Mouse (Mus musculus): ENCODE measurements around the gene Arel1.

Gene Arel1

DNA sequence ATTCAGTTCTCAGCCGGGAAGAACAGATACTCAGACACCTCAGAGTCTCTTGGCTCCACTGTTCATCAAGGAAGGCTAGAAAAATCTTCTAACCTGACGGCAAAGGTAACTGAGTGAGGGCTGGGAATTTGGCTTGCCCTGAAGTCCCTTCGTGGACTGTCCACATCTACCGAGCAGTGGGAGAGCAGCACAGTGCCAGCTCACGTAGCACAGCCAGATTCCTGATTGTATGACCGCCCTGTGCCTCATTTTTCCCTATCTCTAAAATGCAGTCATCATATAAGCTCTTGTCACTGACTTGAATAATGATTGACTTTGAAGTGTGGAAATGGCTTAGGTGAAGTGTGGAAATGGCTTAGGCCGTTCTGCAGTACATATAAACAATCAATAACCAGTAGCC lies 66.3 kb downstream of the Arel1 start:
- DNase-seq = no peak

DNA sequence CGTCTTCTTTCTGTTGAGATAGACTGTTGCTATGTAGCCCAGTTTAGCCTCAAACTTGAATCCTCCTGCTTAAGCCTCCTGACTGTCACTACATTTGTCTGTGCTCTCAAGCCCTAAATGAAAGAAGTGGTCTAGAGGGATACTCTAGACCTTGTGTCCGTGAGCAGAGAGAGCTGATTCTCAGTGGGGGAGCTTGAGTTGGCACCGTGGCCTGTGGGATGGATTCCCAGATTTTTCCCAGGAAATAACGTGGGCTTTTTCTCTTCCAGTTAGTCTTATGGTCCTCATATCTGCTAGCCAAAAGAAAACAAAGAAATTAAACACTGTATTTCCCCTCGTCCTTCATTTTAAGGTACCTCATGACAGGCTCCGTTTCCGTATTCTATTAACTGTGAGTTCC lies 70.4 kb downstream of the Arel1 start:
- no peak for DNase-seq

DNA sequence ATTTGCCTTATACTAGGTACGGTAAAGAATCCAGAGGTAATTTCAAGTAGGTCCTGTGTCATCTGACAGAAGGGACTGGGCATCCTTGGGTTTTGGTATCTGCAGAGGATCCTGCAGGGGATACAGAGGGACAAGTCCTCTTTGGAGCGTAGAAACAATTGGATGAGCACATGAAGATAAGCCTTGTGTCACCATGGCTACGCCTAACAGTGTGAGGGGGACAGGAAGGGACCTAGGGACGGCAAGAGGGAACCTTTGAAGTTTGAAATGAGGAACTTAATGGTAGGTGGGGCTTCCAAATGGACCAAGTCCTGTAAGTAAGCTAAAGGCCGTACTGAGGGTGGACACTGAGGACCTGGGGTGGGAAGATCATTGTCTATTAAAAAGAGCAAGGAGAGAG lies 73.4 kb downstream of the Arel1 start:
- DNase-seq = no peak

DNA sequence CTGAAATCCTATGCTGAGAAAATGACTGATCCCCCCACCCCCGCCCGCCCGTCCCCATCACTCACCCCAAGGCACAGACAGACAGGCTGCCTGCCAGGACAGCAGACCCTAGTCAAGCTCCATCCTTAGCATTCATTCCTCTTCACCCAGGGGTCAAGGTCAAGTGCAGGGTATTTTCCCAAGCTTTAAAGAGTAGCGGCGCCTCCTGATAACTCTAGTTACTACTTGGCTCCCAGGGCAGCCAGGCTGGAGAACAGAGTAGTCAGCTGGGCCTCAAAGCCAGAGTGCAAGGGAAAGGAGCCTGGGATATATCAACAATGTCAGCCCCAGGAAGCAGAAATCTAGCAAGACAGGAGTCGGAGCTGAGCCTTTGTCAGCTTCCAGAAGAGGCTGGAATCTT lies 74.5 kb downstream of the Arel1 start:
- DNase-seq = no peak

DNA sequence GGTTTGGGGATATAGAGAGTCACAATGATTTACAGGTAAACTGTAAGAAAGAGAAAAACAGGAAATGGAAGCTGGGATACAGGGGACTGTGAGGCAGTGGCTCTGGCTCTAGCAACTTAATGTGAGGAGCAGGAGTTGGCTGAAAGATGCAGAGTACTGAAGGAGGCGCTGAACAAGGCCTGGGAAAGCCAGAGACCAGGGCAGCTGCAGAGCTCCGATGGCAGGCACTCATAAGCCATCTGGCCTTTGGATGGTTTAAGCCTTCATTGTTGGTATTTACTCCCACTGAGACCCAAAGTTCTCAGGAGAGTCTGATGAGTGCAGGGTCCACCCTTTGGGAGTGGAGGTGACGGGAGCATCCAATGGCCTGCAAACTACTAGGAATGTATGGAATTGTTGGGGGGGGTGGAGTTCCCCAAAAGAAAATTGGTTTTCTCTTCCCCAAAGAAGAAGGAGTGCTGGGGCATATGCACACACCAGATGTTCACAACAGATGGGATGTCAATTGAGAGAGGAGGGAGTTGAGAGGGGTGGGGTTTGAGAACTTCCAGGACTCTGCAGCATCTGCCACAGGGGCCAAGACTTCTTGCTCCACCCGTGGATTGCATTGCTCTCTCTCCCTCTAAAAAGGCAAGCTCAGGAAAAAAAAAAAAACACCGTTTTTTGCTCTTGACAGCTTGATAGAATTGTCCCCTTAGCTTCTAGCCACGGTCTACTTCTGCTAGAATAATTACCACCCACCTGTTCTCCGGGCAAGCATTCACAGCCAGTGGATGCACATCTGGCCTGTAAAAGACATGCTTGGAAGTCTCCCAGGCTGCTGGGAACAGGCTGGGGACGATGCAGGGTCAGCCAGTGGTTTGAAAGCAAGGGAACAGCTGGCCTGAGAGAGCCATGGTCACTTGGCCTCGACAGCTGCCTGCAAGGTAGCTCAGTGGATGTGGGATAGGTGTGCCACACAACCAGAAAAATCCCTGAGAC lies 76.8 kb downstream of the Arel1 start:
- no peak for DNase-seq

DNA sequence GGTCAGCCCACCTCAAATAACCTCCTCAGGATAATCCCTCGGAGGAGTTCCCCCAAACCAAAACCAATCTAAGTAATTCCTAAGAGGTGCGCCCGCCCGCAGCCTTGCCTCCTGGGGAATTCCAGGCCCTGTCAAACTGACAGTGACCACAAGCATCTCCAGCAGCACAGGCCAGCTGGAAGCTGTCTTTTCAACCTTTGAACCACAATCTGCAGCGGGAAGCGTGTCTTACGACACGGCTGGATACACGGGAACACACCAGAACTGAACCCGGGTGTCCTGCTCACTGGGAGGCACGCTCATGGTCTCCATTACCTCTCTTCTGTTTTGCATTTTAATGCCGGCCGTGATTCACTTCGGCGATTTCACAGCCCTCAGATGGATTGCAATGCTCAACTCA lies 80.4 kb downstream of the Arel1 start:
- DNase-seq = no peak

DNA sequence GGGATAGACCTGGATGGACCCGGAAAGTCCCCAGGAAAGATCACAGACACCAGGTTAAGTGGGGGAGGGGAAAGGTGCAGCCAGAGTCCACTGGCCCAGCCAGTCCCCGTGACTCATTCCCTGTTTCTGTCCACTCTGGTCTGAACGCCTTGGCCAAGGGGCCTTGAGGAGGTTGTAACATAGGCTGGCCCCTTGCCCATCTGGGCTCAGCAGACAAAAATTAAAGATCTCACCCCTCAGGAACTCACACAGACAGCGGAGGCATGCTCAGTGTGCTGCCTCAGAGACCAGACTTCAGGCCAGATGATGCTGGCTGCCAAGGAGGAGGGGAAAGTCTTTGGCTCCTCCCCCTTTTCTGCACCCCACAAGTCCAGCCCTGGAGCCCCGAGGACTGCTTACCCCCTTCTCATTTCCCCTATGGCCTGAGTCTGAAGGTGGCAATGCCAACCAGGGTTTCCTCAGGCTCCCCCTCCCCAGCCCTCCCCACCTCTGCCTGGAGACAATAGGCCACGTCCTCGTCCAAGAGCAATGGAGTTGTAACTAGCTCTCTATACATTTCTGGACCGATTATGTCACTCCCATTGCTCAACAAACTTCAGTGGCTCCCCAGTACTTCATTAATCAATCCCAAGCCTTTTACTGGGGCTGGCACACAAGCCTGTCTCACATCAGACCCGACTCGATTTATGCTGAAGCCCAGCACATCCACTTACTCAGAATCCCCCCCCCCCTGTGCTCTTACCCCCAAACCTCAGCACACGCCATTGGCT lies 85.4 kb downstream of the Arel1 start:
- no peak for DNase-seq

DNA sequence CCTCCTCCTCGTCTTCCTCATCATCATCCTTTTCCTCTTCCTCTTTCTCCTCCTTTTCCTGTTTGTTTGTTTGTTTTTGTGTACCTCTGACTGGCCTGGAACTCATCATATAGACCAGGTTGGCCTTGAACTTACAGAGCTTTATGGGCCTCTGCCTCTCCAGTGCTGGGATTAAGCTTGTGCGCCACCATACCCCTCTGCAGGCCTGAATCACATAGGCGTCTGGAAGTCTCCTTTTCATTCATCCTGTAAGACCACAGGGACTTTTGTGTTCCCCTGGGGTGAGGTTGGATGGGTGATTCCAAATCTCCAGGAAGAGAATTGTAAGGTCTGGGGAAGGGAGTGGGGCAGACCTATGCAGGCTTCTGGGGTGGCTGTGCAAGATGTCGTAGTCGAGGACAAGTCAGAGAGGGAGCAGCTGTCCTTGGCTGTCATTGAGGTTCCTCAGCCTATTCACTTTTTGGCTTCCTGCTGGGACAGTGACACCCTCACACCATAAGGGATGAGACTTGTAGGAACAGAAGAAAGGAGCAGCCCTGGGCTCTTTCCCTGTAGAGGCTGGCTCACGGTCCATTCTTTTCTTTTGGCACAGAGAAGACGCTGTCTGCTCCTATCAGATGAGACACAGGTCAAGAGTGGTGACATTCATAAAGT lies 86.2 kb downstream of the Arel1 start:
- DNase-seq = no peak

DNA sequence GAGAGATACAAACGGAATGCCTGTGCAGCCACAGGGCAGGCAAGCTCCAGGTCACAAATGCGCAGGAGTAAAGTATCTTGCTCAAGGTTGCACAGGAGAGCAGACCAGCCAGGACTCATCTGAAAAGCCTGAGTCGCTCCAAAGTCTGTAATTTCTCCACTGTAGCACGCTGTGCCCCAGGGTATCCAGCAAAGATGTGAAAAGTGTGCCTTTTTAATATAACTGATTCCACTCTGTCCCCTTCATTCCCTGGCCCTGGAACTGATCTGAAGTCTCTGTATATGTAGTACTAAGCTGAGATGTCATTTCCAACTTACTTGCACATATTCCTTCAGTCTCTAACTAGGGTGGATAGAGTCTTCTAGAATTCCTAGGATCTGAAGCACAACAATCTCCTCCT lies 87.9 kb downstream of the Arel1 start:
- no peak for DNase-seq

DNA sequence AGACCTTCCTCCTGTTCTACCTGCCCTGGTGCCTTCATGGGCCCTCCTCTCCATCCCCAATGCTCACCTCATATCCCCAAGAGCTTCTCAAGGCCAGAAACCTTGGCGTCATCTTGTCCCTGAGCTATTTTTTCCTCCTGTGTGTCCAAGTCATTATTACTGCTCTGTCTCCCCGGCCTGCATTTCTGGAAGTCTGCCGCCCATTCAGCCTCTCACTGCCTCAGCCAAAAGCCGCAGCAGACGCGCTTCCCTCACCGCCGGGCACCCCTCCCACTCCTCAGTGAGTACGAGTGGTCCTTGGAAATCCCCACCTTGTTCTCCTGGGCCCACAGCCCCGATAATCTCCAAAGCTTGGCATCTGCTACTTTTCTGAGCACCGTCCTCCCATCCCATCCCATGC lies 90.6 kb downstream of the Arel1 start:
- DNase-seq = no peak

DNA sequence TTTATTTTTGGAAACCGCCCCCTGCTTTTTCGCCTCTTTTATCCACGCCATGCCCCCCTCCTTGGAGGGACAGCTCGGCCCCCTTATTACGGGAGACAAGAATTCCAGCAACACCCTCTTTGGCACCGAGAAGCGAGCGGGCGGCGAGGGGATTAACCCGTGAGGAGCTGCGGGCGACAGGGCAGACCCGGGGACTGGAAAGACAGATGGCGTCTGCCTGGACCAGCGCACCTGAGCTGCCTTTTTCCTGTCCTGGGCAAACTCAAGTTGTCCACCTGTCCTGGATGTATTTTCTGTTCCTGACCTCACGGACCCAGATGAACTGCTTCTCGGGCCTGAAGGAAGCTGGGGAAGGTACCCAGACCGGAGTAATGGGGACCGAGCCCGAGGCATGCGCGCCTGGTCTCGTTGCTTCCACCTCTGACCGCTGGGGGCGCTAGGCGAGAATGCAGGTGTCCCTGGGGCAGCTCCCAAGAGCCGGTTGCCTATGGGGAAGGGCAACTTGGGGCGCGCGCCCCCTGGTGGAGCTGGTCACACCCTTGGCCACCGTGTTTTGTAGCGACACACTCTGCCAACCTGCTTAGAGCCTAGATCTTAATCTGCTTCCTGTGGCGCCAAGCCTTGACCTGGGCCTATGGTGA lies 94.1 kb downstream of the Arel1 start, which contains the start of gene Ltbp2:
Ltbp2 (minus strand) TSS at position 52 of the 641 bp plus-strand sequence.
- peak; percentile 51 to 69 for DNase-seq

DNA sequence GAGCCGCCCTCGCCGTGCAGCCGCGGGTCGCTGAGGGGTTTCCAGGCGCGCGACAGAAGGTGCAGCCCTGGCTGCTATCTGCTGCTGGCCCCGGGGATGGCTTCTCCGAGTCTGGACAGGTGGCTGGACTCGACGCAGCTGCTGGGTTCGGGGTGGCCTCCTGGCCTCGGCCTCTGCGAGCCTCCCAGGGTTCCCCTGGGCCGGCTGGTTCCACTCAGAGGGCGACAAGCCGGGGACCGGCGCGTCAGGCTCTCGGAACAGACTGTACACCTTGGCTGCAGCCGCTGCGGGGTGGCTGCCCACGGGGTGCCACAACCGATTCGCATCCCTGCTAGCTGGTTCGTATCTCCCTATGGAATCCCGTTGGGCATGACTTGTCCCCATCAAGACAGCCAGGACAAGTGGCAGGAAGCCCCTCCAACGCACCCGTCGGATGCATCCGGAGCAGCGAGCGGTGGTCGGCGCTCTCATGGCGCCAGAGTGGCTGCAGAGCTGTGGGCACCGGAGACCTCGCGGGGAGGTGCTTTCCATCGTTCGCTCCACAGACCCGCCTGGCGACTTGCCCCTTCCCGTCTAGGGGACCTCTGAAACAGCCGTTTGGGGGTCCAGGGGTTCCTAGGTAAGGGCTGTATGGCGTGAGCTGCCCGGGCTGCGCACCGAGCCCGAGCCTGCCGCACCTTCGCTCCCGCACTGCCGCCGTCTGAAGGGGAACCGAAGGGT lies 94.8 kb downstream of the Arel1 start:
- peak in 1 of 2 experiments; percentile 4 for DNase-seq

DNA sequence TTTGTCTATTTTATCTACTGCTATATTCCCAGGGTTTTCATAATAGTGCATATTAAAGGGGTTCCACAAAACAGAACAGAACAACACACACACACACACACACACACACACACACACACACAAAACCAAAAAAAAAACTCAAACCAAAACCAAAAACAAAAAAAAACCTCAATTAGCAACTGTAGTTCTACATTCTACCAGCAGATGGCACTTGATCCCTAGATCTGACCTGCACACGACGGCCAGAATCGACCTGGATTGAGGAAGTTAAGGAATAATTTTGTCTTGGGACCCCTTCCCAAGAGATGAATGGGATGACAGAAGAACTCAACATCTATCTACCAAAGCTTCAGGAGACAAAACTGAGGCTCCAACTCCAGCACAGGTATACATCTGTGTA lies 97.3 kb downstream of the Arel1 start:
- no peak for DNase-seq

DNA sequence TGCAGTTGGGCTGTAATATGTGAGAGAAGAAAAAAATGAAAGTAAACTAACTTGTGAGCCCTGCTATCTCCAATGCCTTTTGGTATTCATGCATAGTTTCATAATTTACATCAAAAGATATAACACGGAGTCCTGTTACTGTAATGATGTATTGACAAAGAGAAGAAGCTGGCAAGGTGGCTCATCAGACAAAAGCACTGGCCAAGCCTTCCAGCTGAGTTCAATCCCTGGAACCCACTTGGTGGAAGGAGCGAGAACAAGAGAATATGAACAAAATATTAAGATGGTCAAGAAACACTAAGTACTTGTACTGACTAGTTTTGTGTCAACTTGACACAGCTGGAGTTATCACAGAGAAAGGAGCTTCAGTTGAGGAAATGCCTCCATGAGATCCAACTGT lies 98.4 kb downstream of the Arel1 start:
- DNase-seq = no peak

Measured in spleen, adult 18-20 months (tissue).